In the genomic region with DNA sequence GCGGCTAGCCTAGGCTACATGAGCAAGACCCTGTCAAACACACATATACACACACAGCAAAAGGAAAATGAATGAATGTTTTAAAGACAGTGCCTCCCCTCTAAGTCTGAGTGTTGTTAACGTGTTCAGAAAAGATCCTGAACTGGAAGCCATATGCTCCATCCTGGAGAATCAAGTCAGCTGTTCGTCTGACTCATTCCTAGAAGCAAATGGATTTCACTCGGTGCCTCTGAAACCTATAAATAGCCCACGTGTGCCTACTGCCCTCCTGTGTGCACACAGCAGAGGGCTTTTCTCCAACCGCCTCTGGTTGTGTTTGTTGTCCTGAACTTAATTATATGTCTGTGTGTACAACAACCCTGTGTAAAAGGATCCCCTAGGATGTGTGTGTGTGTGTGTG, we compare ENCODE assay signal across 32 mouse cellular contexts. TPM values are rescaled to one million over a fixed set of nuclear protein-coding genes. Genes with fewer than 3 reads are reported as not detected.
DNase-seq lines count a peak whose midpoint lies in the region; ATAC-seq and TF ChIP-seq lines count a peak whose summit lies in the region.
"Had no signal": no experiment of that assay in that cellular context is flagged by ENCODE, and none has a peak within 500 bp of the region (broad histone marks: within the 10 kb centered on the region; RNA-seq: fewer than 3 reads in every experiment).

No protein-coding gene starts in this region.

- no peak overlapping the region for H3K4me3 ChIP-seq in olfactory bulb, adult 2 months (ENCODE audit: insufficient read depth, low read depth, low read length)
- H3K4me3 ChIP-seq: embryonic facial prominence, embryonic 10.5 days; embryonic facial prominence, embryonic 15.5 days; forebrain, embryonic 13.5 days; gastrocnemius, adult 2 months; heart, adult 2 months; heart, embryonic 13.5 days; intestine, embryonic 15.5 days; liver, embryonic 13.5 days; megakaryocyte, embryonic 14.5 days; midbrain, embryonic 13.5 days had no signal

- DNase-seq in frontal cortex, postnatal 14 days (ENCODE audit: low spot score in 2 of 2) = no peak
- DNase-seq in left cerebral cortex, adult 18-20 months (ENCODE audit: low spot score in 2 of 2) = peak; percentile 21 to 26
- DNase-seq in left cerebral cortex, adult 11 months (ENCODE audit: low spot score) = no peak
- peak; percentile 36 to 41 for DNase-seq in right cerebral cortex, adult 2 months (ENCODE audit: low spot score in 2 of 2)
- DNase-seq in right cerebral cortex, postnatal 4 days = no peak
- no peak for DNase-seq in liver
- DNase-seq: adrenal gland, postnatal 25 days; cerebellum, adult 18-20 months; cerebellum, postnatal 14 days; gastrocnemius, adult 2 months; gastrocnemius, postnatal 36 days; heart, adult 2 months; kidney, adult 2 months; kidney, postnatal 36 days; liver, embryonic 13.5 days; lung, adult 18-20 months; lung, postnatal 4 days; spleen, adult 18-20 months; thymus, adult 18-20 months; thymus, postnatal 25 days had no signal

- peak; percentile 79 for ATAC-seq in frontal cortex, adult (ENCODE audit: low TSS enrichment)
- ATAC-seq: forebrain, embryonic 13.5 days; hindbrain, postnatal 0 days; intestine, embryonic 15.5 days; lung, postnatal 0 days; midbrain, embryonic 13.5 days had no signal

- 36% methylated on average over 6 of the region's 6 CpGs for WGBS in olfactory bulb, adult 2 months

- H3K4me1 ChIP-seq in olfactory bulb, adult 2 months (ENCODE audit: control insufficient read depth, insufficient read depth, low read length) = peaks cover 27% of the 10 kb centered on the region
- H3K4me1 ChIP-seq: intestine, embryonic 15.5 days; liver, embryonic 13.5 days; megakaryocyte, embryonic 14.5 days; midbrain, embryonic 13.5 days had no signal

- peak overlapping the region; percentile 77 for H3K27ac ChIP-seq in olfactory bulb, adult 2 months (ENCODE audit: insufficient read depth, low read depth, low read length)
- H3K27ac ChIP-seq: embryonic facial prominence, embryonic 10.5 days; embryonic facial prominence, embryonic 15.5 days; forebrain, embryonic 13.5 days; gastrocnemius, adult 2 months; heart, adult 2 months; heart, embryonic 13.5 days; hindbrain, postnatal 0 days; intestine, embryonic 15.5 days; liver, embryonic 13.5 days; midbrain, embryonic 13.5 days had no signal

- TF ChIP-seq POLR2A in olfactory bulb, adult 2 months (IDR thresholded peaks at IDR 0.05; ENCODE audit: insufficient read depth, low read depth, low read length) = no peak

- no peak for TF ChIP-seq CTCF in olfactory bulb, adult 2 months (IDR thresholded peaks at IDR 0.05; ENCODE audit: insufficient read depth, low read depth, low read length)

RNA-seq across cellular contexts. Expression of gene Rab20, which starts 56.5 kb away (rescaled TPM):
- total RNA-seq in left cerebral cortex, adult 18-20 months (2021) = under 1 TPM; 0.40 to 0.44 TPM
- not detected in 2 replicates for polyA plus RNA-seq in olfactory bulb, adult 2 months (2012; ENCODE audit: insufficient read depth, insufficient read length, low replicate concordance, missing spikeins)
- polyA plus RNA-seq: neural tube, embryonic 14.5 days had no signal

Comparison
In these comparisons a context has a peak if more than half of its experiments do, and no peak if none do; other contexts are left out.
1. DNase-seq: peak in left cerebral cortex, adult 18-20 months (2 of 2) and right cerebral cortex, adult 2 months (2 of 2); none in frontal cortex, postnatal 14 days (0 of 2), left cerebral cortex, adult 11 months (single experiment), right cerebral cortex, postnatal 4 days (single experiment) and liver (single experiment).